Mouse (Mus musculus): Measurements from ENCODE around the gene Siva1. TPM values are rescaled to one million over a fixed set of nuclear protein-coding genes. Genes with fewer than 3 reads are reported as not detected.

Gene Siva1
- total RNA-seq, 2 experiments from 2014 or later: 20.0 to 21.9 TPM

GRCm38 (mm10) chr12:112674132-112675011, 29.9 kb downstream of the Siva1 start, which contains the start of gene Akt1:
TSS of gene Akt1 (minus strand) at chr12:112674884.
- DNase-seq (ENCODE audit: extremely low spot score in 1 of 2, low spot score in 1 of 2): peak in 1 of 2 experiments; percentile 51

DNA sequence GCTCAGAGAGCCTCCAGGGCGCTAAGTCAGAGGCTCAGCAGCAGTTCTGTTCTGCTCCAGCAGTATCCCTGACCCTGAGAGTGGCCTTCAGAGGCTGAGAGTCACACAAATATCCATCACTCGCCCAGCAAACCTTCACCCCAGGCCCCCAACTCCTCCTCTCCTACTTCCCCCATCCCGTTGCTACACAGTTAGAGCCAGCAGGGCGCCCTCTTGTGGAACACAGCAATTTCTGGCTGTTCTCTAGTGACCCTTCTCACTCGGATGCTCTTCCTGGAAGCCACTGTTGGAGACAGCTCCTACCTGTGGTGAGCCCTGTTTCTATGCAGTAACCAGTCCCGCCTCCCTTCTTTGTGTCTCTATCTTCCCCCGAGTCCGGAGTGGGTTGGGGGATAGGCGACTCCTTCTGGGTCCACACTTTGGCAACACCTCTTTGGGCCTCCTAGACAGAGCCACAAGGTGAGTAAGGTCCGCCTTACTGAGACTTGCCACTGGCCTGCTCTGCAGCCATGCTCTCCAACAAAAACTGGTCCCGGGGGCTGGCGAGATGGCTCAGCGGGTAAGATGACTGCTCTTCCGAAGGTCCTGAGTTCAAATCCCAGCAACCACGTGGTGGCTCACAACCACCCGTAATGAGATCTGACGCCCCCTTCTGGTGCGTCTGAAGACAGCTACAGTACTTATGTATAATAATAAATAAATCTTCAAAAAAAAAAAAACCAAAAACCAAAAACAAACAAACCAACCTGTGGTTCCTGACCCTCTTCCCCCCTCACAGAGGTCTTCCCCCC, 31.0 kb downstream of the Siva1 start:
- peak; percentile 68 to 84 for DNase-seq (ENCODE audit: extremely low spot score in 1 of 2, low spot score in 1 of 2)

DNA sequence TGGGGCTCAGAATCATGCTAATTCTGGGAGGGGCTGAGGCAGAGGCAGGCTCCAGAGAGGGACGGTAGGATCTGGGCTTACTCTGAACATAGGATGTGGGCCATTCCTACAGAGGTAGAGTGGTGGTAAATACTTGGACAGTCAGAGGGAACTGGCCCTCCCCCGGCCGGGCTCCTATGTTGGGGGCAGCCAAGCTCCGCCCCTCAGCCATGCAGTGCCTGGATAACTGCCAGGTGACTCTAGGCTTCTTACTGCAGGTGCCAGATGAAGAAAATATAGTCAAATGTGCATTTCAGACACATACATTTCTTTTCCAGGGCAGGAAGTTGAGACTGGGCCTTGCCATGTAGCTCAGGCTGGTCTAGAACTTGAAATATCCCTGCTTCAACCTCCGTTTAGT, 32.6 kb downstream of the Siva1 start:
- DNase-seq (ENCODE audit: extremely low spot score in 1 of 2, low spot score in 1 of 2): no peak

DNA sequence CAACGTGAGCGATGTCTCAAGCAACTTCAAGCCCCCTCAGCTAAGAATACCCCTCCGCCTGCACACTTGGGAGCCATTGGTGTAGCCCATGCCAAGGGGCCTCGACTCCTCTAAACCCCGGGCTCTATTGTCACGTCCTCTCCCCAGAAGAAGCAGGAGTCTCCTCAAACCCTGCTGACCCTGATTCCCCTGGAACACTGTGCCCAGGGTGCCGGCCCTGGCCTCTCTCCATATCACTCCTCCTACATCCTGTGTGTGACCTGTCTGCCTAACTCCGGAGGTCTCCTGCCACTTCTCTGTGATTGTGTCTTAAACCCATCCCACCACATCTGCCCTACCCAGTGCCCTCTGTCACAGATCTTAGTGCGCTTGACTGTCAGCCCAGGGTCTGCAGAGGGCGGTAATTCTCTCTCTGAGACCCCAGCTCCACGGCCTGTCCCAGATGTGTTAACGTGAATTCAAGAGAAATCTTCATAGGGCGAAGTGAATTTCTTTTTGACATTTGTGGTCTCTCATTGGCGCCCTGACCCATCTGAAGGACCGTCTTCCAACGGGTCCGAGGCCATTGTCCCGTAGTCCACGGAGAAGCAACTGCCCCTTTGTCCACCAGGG, 33.6 kb downstream of the Siva1 start:
- no peak for DNase-seq (ENCODE audit: extremely low spot score in 1 of 2, low spot score in 1 of 2)

DNA sequence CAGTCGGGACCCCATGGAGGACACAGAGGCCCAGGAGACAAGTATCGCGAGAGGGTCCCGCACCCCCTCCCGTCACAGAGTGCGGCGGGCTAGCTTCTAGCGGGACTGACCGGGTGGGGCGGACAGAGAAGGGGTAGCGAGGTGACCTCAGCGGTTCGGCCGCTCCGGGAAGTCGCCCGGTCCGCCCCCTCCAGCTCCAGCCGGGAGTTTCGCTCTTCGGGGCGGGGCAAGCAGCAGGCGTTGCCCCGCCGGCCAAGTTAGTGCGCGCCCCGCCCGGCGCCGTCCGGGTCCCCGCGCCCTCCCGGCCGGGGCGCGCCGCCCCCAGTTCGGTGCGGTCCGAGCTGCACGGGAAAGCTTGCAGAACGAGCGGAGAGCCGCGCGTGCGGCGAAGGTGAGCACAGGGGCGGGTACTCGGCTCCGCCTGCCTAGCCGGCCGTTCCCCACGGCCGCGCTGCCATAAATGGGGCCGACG, 34.1 kb downstream of the Siva1 start, which contains the start of gene Zbtb42:
Zbtb42 (plus strand) TSS at position 274 of the 472 bp plus-strand sequence.
- DNase-seq (ENCODE audit: extremely low spot score in 1 of 2, low spot score in 1 of 2): no peak

- no peak for DNase-seq (ENCODE audit: extremely low spot score in 1 of 2, low spot score in 1 of 2)
Measured at GRCm38 (mm10) chr12:112679027-112679996, 34.8 kb downstream of the Siva1 start.

- no peak for DNase-seq (ENCODE audit: extremely low spot score in 1 of 2, low spot score in 1 of 2)
Measured at GRCm38 (mm10) chr12:112683351-112683750, 38.9 kb downstream of the Siva1 start.

- DNase-seq (ENCODE audit: extremely low spot score in 1 of 2, low spot score in 1 of 2): no peak
Measured at GRCm38 (mm10) chr12:112688458-112688857, 44.0 kb downstream of the Siva1 start.

DNA sequence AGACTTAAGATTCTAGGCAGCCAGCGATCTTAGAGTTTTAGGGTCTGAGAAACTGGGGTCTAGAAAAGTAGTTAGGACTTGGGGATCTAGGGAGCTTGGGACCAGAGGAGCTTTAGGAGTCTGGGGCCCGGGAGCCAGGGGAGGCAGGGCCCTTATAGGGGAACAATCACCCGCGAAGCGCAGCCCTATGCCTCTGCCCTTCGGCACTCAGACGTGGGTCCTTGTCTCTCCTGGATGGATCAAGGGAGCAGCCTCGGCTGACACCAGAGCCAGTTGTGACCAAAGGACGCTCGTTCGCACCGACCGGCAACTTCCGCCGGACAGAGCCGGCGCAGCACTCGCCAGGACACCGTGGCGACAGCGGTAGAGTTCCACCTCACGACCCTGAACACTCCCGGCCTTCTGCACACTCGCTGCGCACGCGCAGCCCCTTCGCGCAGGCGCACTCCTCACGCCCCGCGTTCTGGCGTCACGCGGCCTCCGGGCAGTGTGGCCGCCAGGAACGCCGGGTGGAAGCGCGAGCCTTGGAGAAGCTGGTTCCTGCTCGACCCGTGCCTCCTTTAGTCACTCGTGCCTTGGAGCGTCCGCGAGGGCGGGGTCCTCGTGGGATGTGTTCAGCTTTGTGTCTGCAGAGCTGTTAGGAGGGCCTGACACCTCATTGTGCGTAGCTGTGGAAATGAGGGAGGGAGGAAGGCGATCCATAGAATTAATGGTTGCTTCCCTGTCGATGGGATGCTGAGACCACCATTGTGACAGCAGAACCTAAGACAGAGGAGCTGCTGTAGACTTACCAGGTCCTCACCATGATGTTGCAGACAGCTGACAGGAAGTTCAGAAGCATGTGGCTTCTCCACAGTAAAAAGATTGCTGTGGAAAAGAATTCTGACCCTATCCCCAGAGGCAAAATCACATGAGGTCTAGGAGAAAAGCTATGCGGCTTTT, 49.0 kb downstream of the Siva1 start:
- peak; percentile 93 to 94 for DNase-seq (ENCODE audit: extremely low spot score in 1 of 2, low spot score in 1 of 2)

DNA sequence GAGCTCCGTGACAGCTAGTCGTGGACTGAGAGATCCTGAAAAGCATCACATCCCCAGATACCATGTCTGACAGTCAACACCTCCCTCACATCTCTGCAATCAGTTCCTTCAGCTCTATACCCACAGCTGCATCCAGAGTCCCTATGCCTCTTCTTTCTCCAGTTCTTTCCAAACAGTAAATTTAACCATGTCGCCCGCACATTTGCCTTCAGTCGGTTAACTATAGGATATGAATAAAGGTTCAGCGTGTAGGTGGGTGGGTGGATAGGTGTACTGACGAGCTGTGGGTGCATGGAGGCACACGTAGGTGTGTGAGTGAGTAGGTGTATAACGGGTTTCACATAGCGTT, 49.6 kb downstream of the Siva1 start:
- no peak for DNase-seq (ENCODE audit: extremely low spot score in 1 of 2, low spot score in 1 of 2)

DNA sequence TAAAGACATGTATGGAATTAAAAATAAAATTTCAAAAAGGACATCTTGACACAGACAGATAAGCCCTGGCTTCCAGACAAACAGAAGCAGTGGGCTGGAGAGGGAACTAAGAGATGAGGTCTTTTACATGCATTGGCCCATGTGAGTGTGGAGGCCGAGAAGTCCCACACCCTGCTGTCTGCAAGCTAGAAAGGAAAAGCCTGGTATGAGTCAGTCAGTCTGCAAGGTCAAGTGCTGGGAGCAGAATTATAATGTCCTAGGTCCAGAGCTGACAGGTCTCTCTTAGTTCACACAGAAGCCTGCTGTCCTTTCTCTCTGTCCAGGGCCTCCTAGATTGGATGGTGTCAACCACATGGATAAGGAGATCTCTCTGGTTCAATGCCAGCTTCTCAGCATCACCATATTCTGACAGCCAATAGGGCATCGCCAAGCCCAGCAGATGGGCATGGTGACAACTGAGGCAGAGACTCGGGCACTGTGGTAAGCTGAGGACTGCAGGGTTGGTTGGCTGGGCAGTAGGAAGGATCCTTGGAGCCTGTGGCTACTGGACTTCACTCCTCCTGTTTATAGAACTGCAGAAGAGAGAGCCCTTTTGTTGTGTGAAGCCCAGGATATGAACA, 52.4 kb downstream of the Siva1 start:
- no peak for DNase-seq (ENCODE audit: extremely low spot score in 1 of 2, low spot score in 1 of 2)

Small RNAs within 50 kb of the gene (microRNA-seq; reads per million reads assigned to microRNA genes)
- 0.92 to 2.0 reads per million in 2 experiments for gene Mir6939

Other genes starting within 250 kb of the Siva1 start
- under 1 TPM; 0.32 to 0.56 TPM for gene A530016L24Rik, start 155.2 kb upstream of the Siva1 start, total RNA-seq (2021)
- gene Tmem179, start 127.9 kb upstream of the Siva1 start, total RNA-seq (2021): 100 to 1,000 TPM; 113 to 133 TPM
- gene Inf2, start 55.9 kb upstream of the Siva1 start, total RNA-seq (2021): 100 to 1,000 TPM; 116 to 146 TPM
- gene Adssl1, start 24.6 kb upstream of the Siva1 start, total RNA-seq (2021): 10 to 100 TPM; 11.4 to 12.9 TPM
- gene Akt1, start 30.2 kb downstream of the Siva1 start, total RNA-seq (2021): 100 to 1,000 TPM; 147 to 158 TPM
- under 1 TPM; 0.40 to 0.76 TPM for gene Zbtb42, start 34.1 kb downstream of the Siva1 start, total RNA-seq (2021)
- gene Cep170b, start 75.8 kb downstream of the Siva1 start, total RNA-seq (2021): 100 to 1,000 TPM; 180 to 192 TPM
- 10 to 100 TPM; 11.1 to 11.9 TPM for gene Pld4, start 116.0 kb downstream of the Siva1 start, total RNA-seq (2021)
- gene Ahnak2, start 158.0 kb downstream of the Siva1 start, total RNA-seq (2021): 1 to 10 TPM; 3.2 to 3.5 TPM
- 10 to 100 TPM; 13.5 to 14.7 TPM for gene Clba1, start 164.3 kb downstream of the Siva1 start, total RNA-seq (2021)
- 1 to 10 TPM; 8.0 to 9.7 TPM for gene Cdca4, start 184.7 kb downstream of the Siva1 start, total RNA-seq (2021)
- under 1 TPM in 1 of 2 experiments, not detected in 1; 0.10 TPM for gene Gpr132, start 223.5 kb downstream of the Siva1 start, total RNA-seq (2021)